Mouse (Mus musculus): Measurements from ENCODE around the gene Pam. TPM values are rescaled to one million over a fixed set of nuclear protein-coding genes. Genes with fewer than 3 reads are reported as not detected.

The Pam gene
- polyA plus RNA-seq, 1 experiment: 81.4 TPM

GRCm38 (mm10) chr1:97833466-97834353 lies 261.7 kb downstream of the Pam start:
- DNase-seq (ENCODE audit: low spot score): no peak

DNA sequence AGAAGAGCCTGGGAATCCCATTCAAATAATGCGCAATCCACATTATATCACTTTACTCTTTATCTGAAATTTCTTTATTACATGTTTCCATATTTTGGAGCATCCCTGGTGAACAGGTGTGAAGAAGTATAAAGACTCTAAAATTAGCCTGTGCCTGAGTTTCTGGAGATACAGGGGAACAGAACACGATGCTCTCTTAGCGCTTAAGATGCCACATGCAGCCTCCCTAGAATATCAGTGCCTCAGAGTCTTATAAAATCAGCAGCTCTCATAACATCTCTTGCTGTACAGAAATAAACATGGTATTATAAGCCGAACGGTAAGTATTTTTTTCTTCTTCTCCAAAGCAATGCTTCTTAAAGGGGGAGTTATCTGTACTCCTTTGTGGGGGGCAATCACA lies 267.4 kb downstream of the Pam start:
- DNase-seq (ENCODE audit: low spot score): no peak

DNA sequence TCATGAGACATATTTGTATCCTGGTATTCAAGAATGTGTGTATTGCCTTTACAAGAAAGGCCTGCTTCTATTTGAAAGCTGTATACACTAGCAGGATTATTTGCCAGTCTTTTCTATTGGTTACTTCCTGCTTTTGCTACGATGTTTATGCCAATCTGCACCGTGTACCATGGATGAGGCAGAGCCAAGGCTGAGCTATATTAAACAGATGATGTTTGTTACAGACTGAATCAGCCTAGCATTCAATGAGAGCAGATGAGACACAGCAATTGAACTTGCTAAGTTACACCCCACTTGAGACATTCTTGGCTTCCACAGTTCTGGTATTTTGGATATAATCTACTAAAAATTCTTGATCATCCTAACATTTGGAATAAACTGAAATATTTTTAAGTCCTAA lies 267.9 kb downstream of the Pam start:
- no peak for DNase-seq (ENCODE audit: low spot score)

DNA sequence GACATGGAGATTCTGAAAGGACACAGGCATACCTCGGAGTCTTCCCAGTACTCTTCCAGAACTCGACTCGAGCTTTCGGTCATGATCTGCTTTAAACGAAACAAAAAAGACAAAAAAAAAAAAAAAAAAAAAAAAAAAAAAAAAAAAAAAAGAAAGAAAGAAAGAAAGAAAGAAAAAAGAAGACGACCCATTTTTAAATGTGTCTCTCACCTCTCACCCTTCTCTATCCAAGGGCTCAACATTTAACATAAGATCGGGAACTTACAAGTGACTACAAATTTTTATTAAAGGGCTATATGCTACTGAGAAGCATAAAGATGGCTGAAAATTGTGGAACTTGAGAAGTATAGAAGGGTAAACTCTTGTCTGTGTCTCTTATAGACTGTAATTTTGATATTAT lies 272.5 kb downstream of the Pam start:
- no peak for DNase-seq (ENCODE audit: low spot score)

GRCm38 (mm10) chr1:97822203-97822602 lies 273.2 kb downstream of the Pam start:
- DNase-seq (ENCODE audit: low spot score): no peak

- DNase-seq (ENCODE audit: low spot score): no peak
Observed at GRCm38 (mm10) chr1:97821282-97821681, 274.2 kb downstream of the Pam start.

DNA sequence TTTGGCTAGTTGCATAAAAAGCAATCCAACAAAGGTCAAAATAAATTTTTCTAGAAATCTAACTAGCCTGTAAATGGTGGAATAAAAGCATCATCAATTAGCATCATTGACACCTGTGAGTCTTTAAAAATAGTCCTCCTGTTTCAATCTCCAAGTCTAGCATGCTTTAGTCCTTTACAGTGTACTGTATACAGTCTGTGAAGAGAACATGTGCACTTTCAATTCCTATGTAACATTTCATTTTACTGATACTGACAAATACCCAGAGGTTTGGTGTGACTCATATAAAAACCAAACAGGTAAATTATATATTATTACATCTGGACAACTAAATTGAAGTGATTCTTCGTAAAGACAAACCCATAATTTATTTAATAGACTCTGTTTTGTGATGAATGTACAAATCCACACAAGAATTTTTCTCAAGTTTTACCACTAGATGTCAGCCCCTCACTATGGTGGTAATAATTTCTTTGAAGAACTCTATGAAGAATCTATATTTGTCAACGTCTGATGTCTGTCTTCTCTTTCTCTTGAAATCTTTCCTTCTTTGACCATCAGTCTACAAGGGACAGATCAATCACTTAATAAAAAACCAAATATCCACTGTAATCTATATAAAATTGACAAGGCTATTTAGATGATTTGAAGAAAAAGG lies 286.1 kb downstream of the Pam start:
- DNase-seq (ENCODE audit: low spot score): no peak

DNA sequence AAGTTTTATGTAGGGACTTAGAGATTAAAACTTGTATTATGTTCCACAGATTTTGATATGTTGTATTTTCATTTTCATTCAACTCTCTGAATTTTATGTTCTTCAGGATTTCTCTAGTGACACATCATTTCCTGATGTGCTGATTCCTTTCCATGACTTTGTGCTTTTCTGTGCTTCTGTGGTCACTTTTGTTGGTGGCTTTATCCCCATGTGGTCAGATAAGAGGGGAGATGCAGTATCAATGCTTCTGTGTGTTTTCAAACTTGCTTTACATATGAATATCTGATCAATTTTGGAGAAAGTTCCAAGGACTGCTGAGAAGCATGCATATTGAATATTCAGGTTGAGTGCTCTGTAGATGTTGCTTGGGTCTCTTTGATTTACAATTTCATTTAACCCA lies 290.9 kb downstream of the Pam start:
- no peak for DNase-seq (ENCODE audit: low spot score)

DNA sequence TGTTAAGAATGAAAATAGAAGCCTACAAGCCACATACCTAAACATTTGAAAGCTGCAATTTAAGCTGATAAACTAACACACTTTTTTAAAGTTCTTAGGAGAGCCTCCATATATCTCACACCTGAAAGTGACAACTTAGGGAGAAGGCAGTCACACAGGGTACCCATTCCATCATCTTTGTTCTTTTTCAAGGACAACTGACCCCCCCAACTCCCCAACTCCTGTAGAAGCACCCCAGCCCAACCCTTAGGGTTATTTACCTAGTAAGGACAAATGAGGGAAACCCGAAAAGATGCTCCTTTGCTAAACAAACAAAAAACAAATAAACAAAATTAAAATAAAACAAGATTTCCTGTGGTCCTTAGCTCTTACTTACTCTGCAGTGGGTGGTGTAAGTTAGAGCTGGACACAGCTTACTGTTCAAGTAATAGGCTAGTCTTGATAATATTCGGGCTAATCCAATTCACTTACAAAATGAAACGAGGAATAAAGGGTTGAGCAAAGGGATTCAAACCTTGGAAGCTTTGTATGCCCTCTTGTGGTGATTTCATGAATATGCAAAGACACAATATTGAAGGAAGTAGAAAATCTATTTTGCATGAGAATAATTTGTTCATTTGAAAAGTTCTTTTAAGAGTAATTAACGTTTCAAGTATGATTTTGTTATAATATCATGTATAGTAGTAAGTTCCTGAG lies 293.1 kb downstream of the Pam start:
- DNase-seq (ENCODE audit: low spot score): no peak

- no peak for DNase-seq (ENCODE audit: low spot score)
Observed at GRCm38 (mm10) chr1:97795936-97796335, 299.5 kb downstream of the Pam start.

DNA sequence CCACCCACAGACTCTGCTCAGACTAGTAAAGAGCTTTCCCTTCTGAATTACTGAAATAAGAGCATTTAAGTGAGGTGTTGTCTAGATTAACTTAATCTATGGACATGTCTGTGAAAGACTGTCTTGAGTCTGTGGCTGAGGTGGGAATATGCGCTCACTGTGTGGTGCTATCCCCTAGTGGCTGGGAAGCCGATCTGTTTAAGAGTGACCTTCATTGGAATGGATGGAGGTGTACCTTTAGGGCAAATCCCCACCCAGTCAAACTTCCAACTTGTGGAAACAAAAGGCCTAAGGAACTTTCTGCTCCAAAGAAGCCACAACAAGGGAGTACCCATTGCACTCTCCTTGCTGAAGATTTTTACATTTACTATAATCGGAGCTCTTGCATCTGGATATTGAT lies 301.3 kb downstream of the Pam start:
- no peak for DNase-seq (ENCODE audit: low spot score)

DNA sequence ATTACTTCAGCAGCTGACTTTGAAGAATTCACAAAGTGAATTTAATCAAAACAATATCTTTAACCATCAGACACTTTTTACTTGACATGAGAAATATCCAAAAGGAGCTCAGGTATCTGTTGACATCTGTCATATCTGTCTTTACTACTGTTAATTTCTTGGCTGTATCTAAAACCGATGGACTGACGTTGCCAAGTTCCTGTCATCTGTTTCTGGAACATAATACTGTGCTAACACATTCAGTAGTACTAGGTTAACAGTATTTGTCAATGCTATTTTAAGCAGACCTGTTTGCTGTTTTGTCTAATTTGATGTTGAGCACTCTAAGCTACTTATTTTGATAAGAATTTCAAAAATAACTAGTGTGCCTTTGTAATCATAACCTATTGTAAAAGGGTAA lies 307.0 kb downstream of the Pam start:
- no peak for DNase-seq (ENCODE audit: low spot score)

DNA sequence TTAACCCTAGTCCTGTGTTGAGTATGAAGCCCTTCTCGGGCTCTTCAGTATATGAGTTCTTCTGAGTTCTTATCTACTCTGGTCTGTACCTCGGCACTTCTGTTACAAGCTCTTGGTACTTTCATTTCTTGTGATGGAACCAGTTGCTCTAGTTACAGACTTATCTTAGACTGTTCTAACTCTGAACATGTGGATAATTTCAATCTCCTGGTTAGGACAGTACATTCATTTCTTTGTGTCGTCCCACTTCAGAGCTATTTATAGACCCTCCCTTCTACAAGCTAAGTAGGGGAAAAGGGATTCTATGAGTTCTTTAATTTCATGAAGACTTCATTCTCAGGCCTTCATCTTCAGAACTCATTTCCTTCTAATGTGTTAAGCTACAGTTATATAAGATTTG lies 307.8 kb downstream of the Pam start:
- DNase-seq (ENCODE audit: low spot score): no peak

- no peak for DNase-seq (ENCODE audit: low spot score)
Observed at GRCm38 (mm10) chr1:97785685-97786393, 309.6 kb downstream of the Pam start.

DNA sequence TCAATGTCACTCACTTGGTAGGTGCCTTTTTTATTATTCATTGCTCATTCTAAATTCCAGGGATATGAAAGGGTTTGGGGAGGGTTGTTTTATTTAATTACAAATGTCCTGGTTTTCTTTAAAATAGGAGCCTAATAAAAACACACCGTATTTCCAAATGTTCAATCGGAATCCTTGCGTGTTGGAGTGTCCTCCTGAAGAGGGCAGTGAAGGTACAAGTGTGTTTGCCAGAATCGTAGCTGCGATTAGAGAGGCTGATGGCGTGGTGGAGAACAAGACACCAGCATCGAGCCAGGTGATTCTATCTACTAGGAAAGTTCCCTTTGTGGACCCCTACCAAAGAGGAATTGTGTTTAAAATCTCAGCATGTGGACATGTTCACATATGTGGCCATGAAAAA lies 310.5 kb downstream of the Pam start:
- no peak for DNase-seq (ENCODE audit: low spot score)

GRCm38 (mm10) chr1:97781674-97782073 lies 313.8 kb downstream of the Pam start:
- no peak for DNase-seq (ENCODE audit: low spot score)

DNA sequence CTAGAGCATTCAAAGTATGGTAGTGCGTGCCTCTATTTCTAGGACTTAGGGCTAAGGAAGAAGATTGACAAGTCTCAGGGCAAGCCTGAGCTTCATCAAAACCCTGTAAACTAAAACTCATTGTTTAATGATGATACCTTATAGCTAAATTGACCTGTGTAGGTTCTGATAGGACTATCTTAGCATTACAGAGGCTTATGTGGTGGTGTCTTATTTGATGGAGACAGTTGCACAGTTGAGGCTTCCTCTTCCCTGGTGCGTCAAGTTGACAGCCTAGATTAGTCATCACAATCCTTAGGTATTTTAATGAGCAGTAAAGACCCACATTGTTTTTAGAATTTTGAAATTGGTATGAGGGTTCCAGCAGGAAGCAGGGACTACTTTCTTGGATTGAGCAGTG lies 321.5 kb downstream of the Pam start:
- no peak for DNase-seq (ENCODE audit: low spot score)

- DNase-seq (ENCODE audit: low spot score): no peak
Observed at GRCm38 (mm10) chr1:97773362-97773761, 322.1 kb downstream of the Pam start.

DNA sequence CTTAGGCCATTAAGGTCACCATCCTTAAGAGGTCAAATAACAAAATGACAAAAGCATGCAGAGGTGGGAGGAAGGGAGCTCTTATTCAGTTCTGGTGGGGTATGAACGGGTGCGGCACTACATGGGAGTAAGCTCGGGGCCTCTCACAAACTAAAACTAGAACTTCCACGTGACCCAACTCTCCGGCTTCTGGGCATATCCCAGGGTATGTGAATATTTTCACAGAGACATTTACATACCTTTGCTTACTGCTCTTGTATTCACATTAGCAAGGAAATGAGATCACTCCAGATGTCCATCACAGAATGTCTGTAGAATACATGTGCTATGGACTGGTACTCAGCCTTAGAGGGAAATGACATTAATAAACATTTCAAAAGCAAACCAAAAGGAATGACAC lies 323.7 kb downstream of the Pam start:
- no peak for DNase-seq (ENCODE audit: low spot score)

- DNase-seq (ENCODE audit: low spot score): no peak
Observed at GRCm38 (mm10) chr1:97771118-97771517, 324.3 kb downstream of the Pam start.

DNA sequence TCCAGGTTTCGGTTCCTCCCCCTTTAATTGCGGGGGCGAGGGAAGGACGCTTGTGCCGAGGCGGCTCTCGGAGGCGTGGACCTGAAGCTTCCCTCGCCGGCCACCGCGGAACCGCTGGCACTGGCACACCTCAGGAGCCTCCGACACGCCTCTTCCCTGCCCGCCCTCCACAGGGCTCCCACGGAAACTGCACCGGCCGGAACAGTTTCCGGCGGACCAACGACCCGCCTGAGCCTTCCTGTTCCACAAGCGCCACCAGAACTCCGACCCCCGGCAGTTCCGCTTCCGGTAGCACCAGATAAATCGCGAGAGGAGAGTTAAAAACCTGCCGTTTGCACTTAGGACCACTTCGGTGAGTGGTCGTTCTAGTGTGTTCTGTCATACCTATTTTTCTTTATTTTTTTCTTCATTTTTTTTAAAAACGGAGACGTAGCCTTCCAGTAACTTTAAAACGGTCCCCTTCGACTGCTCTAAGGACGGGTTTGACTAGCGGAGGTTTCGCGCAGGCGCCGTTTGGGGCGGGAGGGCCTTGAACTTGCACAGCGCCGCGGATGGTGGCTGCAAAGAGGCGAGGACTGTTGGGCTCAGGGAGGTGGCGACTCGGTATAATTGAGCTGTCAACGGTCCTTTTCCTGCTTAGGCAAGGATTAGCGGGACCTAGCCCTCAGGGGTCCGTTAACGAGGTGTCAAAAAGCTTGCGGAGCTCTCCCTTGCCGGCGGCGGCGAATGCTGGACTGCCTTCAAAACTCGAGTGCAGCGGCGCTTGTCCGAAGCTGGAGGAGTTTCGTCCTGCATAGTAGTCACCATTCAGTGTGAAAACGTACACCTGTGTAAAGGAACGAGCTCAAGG lies 325.3 kb downstream of the Pam start, which contains the start of the genes Gin1 and Ppip5k2:
Gene Gin1, plus strand, starts transcription at position 269 of the 850 bp plus-strand sequence.
Gene Ppip5k2, minus strand, starts transcription at position 508 of the 850 bp plus-strand sequence.
- peak; percentile 87 for DNase-seq (ENCODE audit: low spot score)
